Mouse (Mus musculus) heart, postnatal 0 days (tissue): Measurements from ENCODE around the gene Tspoap1.

Experiments used
- CTCF ChIP-seq: IDR thresholded peaks from 2 replicates; pipeline ENCODE4 v1.5.1; 2016; ENCODE audit warnings: antibody characterized with exemption, control low read depth, low read depth
- EP300 ChIP-seq: IDR thresholded peaks from 2 replicates; pipeline ENCODE4 v1.6.1; 2016; ENCODE audit warnings: antibody characterized with exemption, low read depth

GRCm38 (mm10) chr11:87755360-87756017 lies 4.9 kb upstream of the Tspoap1 start:
- no peak for TF ChIP-seq CTCF
- TF ChIP-seq EP300 = no peak
